Mouse (Mus musculus) hindbrain, embryonic 10.5 days (tissue): ENCODE measurements around the gene Nlrc5. TPM values are rescaled to one million over a fixed set of nuclear protein-coding genes. Genes with fewer than 3 reads are reported as not detected.
"Not testable (repeated sequence)": the region's sequence is repeated elsewhere in the genome, so short reads cannot be mapped to it uniquely, and the experiment has no call there.

Source experiments
- DNase-seq: peaks from one replicate; pipeline ENCODE4 v3.0.0-alpha.2; 2017; ENCODE audit warnings: low spot score
- H3K27ac ChIP-seq: fragments of 300-500 bp; sonication (generic); 2 replicates; pipeline ENCODE4 v1.5.1; 2016; ENCODE audit warnings: mild to moderate bottlenecking, moderate library complexity
- H3K27me3 ChIP-seq: fragments of 300-500 bp; sonication (generic); 2 replicates; pipeline ENCODE4 v1.6.1; 2016; ENCODE audit warnings: mild to moderate bottlenecking; ENCODE audit not compliant: poor library complexity, insufficient read depth, severe bottlenecking
- H3K36me3 ChIP-seq: fragments of 300-500 bp; sonication (generic); 2 replicates; pipeline ENCODE4 v1.6.1; 2016; ENCODE audit warnings: mild to moderate bottlenecking, moderate library complexity
- H3K4me1 ChIP-seq: fragments of 300-500 bp; sonication (generic); replicated peaks from 2 replicates; pipeline ENCODE4 v1.6.1; 2016; ENCODE audit warnings: mild to moderate bottlenecking
- H3K4me3 ChIP-seq: fragments of 300-500 bp; sonication (generic); 2 replicates; pipeline ENCODE4 v1.5.1; 2016; ENCODE audit warnings: mild to moderate bottlenecking, moderate library complexity
- H3K9me3 ChIP-seq: fragments of 300-500 bp; sonication (generic); 2 replicates; pipeline ENCODE4 v1.6.1; 2016; ENCODE audit warnings: mild to moderate bottlenecking, moderate library complexity
- WGBS: fragments of 180-500 bp; shearing (Covaris S2); methylation state at CpG from one replicate; pipeline ENCODE4 v1.1.7; 2016; 5-methylcytosine and 5-hydroxymethylcytosine counted together
- polyA plus RNA-seq: library from polyadenylated mRNA; unstranded; fragments of >200 nt; fragmentation: Nextera tagmentation; extraction: Ambion mirVana; gene quantifications from 2 replicates; pipeline ENCODE4 v1.2.1, GENCODE M21; 2016

The Nlrc5 gene
- polyA plus RNA-seq, 1 experiment from 2014 or later, result 0.20 TPM

- Histone ChIP-seq H3K4me1 (no peaks in the 10 kb centered on the region), H3K36me3 (peaks cover 43% of the 10 kb centered on the region), H3K4me3 (no peak overlapping the region), H3K9me3 (no peaks in the 10 kb centered on the region), H3K27me3 (no peaks in the 10 kb centered on the region), H3K27ac (no peak overlapping the region)
- 68% methylated on average over 11 of the region's 11 CpGs for WGBS
- DNase-seq, result peak; percentile 39
Observed at GRCm38 (mm10) chr8:94396964-94397657, 37.0 kb upstream of the Nlrc5 start.

GRCm38 (mm10) chr8:94398587-94398986, 35.6 kb upstream of the Nlrc5 start:
- WGBS, result 83% methylated on average over 6 of the region's 6 CpGs
- Histone ChIP-seq H3K27me3 (no peaks in the 10 kb centered on the region), H3K27ac (no peak overlapping the region), H3K4me1 (no peaks in the 10 kb centered on the region), H3K9me3 (no peaks in the 10 kb centered on the region), H3K4me3 (no peak overlapping the region), H3K36me3 (peaks cover 28% of the 10 kb centered on the region)
- DNase-seq, result no peak

GRCm38 (mm10) chr8:94399361-94399953, 34.7 kb upstream of the Nlrc5 start:
- DNase-seq, result no peak
- Histone ChIP-seq H3K27me3 (no peaks in the 10 kb centered on the region), H3K4me3 (no peak overlapping the region), H3K36me3 (peaks cover 19% of the 10 kb centered on the region), H3K27ac (no peak overlapping the region), H3K4me1 (no peaks in the 10 kb centered on the region), H3K9me3 (no peaks in the 10 kb centered on the region)
- 86% methylated on average over 3 of the region's 3 CpGs for WGBS

GRCm38 (mm10) chr8:94399957-94400356, 34.2 kb upstream of the Nlrc5 start:
- peaks cover 14% of the 10 kb centered on the region for H3K36me3 ChIP-seq
- not testable (repeated sequence) for H3K4me1 ChIP-seq, H3K27me3 ChIP-seq, H3K27ac ChIP-seq, H3K4me3 ChIP-seq, H3K9me3 ChIP-seq, DNase-seq
- WGBS, result 81% methylated on average over 2 of the region's 2 CpGs

DNA sequence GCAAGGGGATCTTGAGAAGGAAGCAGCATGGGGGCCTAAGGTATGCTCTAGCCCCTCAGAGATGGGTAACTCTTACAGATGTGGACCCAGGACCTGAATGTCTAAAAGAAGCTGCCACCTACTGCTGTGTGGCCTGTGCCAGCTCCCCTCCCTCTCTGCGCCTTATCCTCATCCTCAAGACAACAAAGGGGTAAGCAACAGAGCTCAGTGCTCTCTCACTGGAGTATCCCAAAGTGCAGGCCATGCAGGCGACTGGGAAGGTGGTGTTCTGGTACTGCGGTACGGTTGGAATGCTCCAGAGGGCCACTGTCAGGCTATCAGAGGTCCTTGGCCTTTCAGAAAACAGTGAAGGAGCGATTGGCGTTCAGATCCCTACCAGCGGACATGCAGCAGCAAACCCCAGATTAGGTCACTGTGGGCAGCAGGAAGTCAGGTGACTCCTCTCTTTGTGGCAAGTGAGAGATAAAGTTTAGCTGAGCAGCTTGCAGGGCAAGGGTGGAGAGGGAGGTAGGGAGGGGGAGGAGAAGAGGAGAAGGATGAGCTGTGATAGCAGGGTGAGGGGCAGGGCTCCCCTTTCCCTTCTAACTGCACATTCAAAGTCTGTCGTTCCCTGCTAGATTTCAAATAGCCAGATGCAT, 25.6 kb upstream of the Nlrc5 start:
- Histone ChIP-seq H3K27ac (no peak overlapping the region), H3K9me3 (no peaks in the 10 kb centered on the region), H3K4me1 (peaks cover 6% of the 10 kb centered on the region), H3K36me3 (no peaks in the 10 kb centered on the region), H3K4me3 (no peak overlapping the region), H3K27me3 (no peaks in the 10 kb centered on the region)
- DNase-seq, result no peak
- WGBS, result 65% methylated on average over 8 of the region's 8 CpGs

- no peak overlapping the region for H3K27ac ChIP-seq
- H3K27me3 ChIP-seq, result no peaks in the 10 kb centered on the region
- H3K9me3 ChIP-seq, result no peaks in the 10 kb centered on the region
- WGBS, result 69% methylated on average over 7 of the region's 7 CpGs
- no peak overlapping the region for H3K4me3 ChIP-seq
- peaks cover 6% of the 10 kb centered on the region for H3K4me1 ChIP-seq
- DNase-seq, result no peak
- H3K36me3 ChIP-seq, result no peaks in the 10 kb centered on the region
Observed at GRCm38 (mm10) chr8:94409523-94409922, 24.6 kb upstream of the Nlrc5 start.

GRCm38 (mm10) chr8:94412518-94412917, 21.6 kb upstream of the Nlrc5 start:
- H3K27me3 ChIP-seq, result no peaks in the 10 kb centered on the region
- H3K4me1 ChIP-seq, result peaks cover 6% of the 10 kb centered on the region
- H3K9me3 ChIP-seq, result no peaks in the 10 kb centered on the region
- no peak for DNase-seq
- 88% methylated on average over 6 of the region's 6 CpGs for WGBS
- no peak overlapping the region for H3K4me3 ChIP-seq
- H3K27ac ChIP-seq, result no peak overlapping the region
- H3K36me3 ChIP-seq, result no peaks in the 10 kb centered on the region

GRCm38 (mm10) chr8:94413509-94413908, 20.6 kb upstream of the Nlrc5 start:
- DNase-seq, result no peak
- Histone ChIP-seq H3K27me3 (no peaks in the 10 kb centered on the region), H3K4me1 (peaks cover 6% of the 10 kb centered on the region), H3K36me3 (no peaks in the 10 kb centered on the region), H3K27ac (no peak overlapping the region), H3K4me3 (no peak overlapping the region), H3K9me3 (no peaks in the 10 kb centered on the region)
- WGBS, result 90% methylated on average over 6 of the region's 6 CpGs

- 71% methylated on average over 2 of the region's 2 CpGs for WGBS
- Histone ChIP-seq H3K27me3 (no peaks in the 10 kb centered on the region), H3K4me3 (no peak overlapping the region), H3K27ac (no peak overlapping the region), H3K4me1 (no peaks in the 10 kb centered on the region), H3K36me3 (no peaks in the 10 kb centered on the region), H3K9me3 (no peaks in the 10 kb centered on the region)
- no peak for DNase-seq
Observed at GRCm38 (mm10) chr8:94415218-94415617, 18.9 kb upstream of the Nlrc5 start.

DNA sequence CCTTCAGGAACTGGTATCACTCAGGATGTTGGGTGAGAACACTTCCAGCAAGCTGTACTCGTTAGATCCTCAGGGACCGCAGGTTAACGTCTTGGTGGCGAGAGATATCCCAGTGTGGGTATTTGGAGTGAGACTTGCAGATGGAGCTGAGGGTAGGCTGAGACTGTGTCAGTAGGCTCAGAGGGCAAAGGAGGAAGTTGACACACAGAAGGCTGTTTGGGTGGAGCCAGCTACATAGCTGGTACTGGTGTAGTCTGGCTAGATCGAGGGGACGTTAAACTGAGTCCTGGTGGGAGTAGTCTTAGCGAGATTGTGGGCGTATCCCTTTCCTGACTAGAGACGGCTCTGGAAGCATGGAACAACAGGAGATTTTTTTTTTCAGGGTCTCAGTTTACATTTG, 16.1 kb upstream of the Nlrc5 start:
- 78% methylated on average over 9 of the region's 9 CpGs for WGBS
- Histone ChIP-seq H3K4me1 (peaks cover 5% of the 10 kb centered on the region), H3K36me3 (no peaks in the 10 kb centered on the region), H3K27me3 (no peaks in the 10 kb centered on the region), H3K9me3 (no peaks in the 10 kb centered on the region), H3K4me3 (no peak overlapping the region), H3K27ac (no peak overlapping the region)
- DNase-seq, result no peak

DNA sequence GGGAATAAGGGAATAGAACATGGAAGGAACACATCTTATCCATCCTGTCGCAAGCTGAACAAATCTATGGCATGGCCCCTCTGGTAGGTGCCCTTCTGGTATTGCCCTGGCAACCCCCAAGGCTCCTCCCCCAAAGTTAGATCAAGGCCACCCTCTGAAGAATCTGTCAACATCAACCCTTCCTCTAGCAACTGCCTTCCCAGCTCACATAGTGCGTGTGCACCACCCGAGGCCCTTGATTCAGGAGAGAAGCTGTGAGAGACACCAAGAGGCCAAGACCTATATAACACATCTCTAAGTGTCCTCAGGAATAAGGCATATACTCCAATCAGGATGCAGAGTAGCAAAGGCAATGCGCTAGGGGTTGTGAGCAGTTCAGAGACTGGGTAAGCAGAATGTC, 11.9 kb upstream of the Nlrc5 start:
- Histone ChIP-seq H3K9me3 (no peaks in the 10 kb centered on the region), H3K27me3 (no peaks in the 10 kb centered on the region), H3K36me3 (no peaks in the 10 kb centered on the region), H3K4me3 (no peak overlapping the region), H3K27ac (no peak overlapping the region), H3K4me1 (peaks cover 7% of the 10 kb centered on the region)
- 90% methylated on average over 4 of the region's 4 CpGs for WGBS
- no peak for DNase-seq

DNA sequence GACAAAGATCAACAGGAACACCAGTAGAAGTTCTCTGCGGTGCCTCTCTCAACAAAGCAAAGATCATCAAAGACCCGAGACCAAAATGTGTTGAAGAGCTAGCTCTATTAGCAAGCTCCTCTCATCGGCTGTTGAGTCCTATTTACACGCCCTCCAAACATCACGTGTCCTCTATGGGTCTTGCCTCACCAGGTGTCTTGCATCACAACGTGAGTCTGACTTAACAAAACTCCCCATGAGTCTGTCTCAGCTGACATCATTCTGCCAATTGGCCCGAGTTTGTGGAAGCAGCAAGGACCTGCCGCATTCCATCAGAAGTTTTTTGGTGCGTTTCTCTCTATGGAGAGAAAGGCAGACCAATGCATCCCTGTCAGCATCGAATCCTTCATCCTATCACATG, 6.2 kb upstream of the Nlrc5 start:
- DNase-seq, result no peak
- WGBS, result 75% methylated on average over 10 of the region's 10 CpGs
- H3K4me1 ChIP-seq, result peaks cover 2% of the 10 kb centered on the region

DNA sequence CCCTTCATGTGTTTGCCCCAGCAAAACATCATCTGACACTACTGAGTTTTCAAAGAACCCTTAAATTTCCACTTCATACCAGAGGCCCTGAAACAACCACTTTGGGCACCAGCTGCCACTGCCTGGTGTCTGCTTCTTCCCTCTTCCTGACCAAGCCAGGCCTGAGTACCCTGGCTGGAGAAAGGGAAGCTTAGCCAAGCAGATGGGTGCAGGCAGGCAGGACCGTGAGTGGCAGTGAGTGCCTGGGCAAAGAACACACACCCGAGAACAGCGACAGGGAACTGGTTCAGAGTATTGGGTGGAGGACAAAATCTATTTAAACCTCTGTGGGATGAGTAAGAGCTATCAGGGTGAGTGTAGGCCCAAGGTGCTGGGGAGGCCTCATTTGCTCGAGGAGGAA, 5.7 kb upstream of the Nlrc5 start:
- Histone ChIP-seq H3K4me1 (no peaks in the 10 kb centered on the region), H3K27me3 (peaks cover 13% of the 10 kb centered on the region), H3K4me3 (no peak overlapping the region), H3K27ac (no peak overlapping the region), H3K36me3 (no peaks in the 10 kb centered on the region), H3K9me3 (no peaks in the 10 kb centered on the region)
- DNase-seq, result no peak
- WGBS, result 86% methylated on average over 4 of the region's 4 CpGs

More for the DNA sequence above, 6.2 kb upstream of the Nlrc5 start:
- Histone ChIP-seq H3K9me3 (no peaks in the 10 kb centered on the region), H3K36me3 (no peaks in the 10 kb centered on the region), H3K27ac (no peak overlapping the region), H3K27me3 (peaks cover 8% of the 10 kb centered on the region), H3K4me3 (no peak overlapping the region)
